Mouse (Mus musculus) T-cell, adult 2 months (primary cell): ENCODE results near the gene Spsb1.
A peak's percentile ranks its signal among the peaks of the same experiment; 100 is the strongest.

Source experiments
- DNase-seq: peaks from one replicate; pipeline ENCODE4 v3.0.0; 2022; ENCODE audit warnings: low spot score

Gene Spsb1

DNA sequence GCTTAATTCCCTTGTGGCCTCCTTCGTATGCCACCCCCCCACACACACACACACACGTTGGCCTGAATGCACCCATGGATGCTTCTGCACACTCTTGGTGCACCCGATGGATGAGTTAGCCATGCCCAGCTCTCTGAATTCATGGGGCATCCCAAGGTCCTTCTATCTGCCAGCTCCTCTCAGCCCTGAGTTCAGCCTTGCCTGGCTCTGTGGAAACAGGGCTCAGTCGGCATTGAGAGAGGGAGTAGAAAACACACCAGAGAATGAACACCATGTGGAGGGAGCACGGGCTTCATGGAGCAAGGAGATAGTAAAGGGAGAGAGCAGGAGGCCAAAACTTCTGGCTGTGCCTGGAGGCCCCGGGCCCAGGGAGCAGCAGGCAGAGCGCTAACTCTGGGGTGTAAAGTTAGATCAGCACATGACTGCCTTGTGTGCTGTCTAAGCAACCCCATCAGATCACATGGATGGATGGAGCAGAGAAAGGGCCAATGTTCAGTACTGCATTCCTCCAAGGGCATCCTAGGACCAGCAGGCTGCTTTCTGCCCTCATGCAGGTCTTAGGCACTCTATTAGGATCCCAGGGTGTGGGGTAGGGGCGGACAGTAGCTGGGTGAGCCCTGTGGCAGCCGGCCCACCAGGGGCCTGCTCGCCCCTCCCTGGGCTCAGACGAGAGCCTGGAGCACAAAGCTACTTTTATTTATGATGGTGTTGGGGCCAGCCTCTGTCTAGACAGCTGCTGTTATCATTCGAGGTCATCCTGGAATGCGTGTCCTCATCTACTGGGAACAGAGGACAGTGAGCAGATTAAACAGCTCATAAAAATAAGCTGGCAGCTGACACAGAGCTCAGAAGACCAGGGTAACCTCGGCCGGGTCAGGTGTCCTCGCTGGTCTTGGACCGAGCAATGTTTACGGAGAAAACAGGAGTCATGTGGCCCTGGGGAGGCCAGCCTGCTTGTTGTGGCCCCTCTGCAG, 68.3 kb downstream of the Spsb1 start:
- DNase-seq, result no peak

DNA sequence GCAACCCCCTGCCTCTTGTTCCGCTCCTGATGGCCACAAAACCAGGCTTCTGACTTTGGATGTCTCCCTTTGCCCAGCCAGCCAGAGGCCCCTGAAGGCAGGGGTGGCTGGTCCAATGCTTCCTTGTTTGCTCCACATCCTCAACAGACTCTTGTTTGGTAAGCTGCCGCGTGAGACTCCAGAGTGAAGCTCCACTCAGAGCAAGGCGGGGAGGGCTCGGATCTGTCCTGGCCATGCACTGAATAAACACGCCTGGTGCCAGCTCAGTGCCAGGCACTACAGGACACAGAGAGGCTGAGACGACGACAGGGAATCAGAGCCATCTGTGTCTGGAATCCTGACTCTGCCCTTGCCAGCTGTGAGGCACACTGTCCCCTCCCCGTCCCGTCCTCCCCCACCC, 70.9 kb downstream of the Spsb1 start:
- DNase-seq, result no peak

- no peak for DNase-seq
Measured at GRCm38 (mm10) chr4:149882139-149882916, 72.5 kb downstream of the Spsb1 start.

- no peak for DNase-seq
Measured at GRCm38 (mm10) chr4:149880908-149881307, 73.9 kb downstream of the Spsb1 start.

- DNase-seq, result peak; percentile 75
Measured at GRCm38 (mm10) chr4:149879980-149880379, 74.9 kb downstream of the Spsb1 start.

- no peak for DNase-seq
Measured at GRCm38 (mm10) chr4:149878021-149878449, 76.8 kb downstream of the Spsb1 start.

DNA sequence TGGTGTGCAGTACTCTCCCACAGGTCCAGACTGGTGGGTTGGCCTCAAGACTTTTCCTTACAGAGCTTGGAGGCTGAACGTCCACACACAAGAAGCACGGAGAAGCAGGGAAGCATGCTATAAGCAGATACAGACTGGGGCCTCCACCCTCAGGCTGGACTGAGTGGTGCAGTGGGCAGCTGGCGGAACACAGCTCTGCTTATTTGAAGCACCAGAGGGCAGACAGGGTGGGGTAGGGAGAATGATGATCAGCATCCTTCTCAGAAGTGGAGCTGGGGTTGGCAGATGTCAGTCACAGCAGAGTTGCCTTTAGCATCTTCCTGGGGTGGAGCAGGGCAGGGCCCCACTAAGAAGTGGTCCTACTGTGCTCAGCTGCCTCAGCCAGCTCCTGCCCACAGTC, 77.6 kb downstream of the Spsb1 start:
- DNase-seq, result no peak

GRCm38 (mm10) chr4:149876761-149877160, 78.1 kb downstream of the Spsb1 start:
- DNase-seq, result no peak

- no peak for DNase-seq
Measured at GRCm38 (mm10) chr4:149875986-149876501, 78.8 kb downstream of the Spsb1 start.

DNA sequence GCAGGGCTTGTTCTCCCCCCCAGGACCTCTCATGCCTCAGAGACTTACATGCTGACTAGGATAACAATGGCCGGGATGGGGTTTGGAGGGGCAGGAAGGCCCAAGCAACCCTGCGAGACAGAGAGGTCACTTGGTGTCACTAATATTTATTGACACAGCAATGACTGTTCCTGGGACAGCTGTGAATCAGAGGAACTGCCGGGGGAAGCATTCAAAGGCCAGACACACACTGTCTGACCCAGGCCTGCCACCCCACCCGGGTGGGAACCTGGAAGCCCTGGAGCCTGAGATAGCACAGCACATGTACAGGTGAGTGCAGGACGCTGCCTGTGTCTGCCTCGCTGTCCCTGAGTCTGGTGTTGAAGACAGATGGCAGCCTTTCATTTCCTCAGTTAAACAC, 79.5 kb downstream of the Spsb1 start:
- DNase-seq, result no peak

- peak; percentile 10 for DNase-seq
Measured at GRCm38 (mm10) chr4:149872236-149872635, 82.6 kb downstream of the Spsb1 start.

DNA sequence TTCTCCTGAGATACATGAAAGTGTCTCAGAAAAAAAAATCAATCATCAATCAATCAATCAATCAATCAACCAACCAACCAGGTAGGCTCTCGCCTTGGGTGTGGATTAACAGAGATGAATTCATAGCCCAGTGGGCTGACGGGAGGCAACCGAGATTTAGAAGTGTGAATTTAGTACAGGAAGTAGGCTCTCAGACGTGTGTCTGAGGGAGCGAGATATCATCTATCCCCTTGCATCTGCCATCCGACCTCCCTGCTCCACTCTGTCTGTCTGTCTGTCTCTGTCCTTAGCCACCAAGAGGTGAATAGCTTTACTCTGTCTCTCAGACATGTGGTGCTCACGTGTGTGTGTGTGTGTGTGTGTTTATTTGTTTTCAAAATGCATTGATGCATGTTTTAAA, 83.3 kb downstream of the Spsb1 start:
- peak; percentile 49 for DNase-seq

GRCm38 (mm10) chr4:149871014-149871413, 83.8 kb downstream of the Spsb1 start:
- DNase-seq, result no peak

- no peak for DNase-seq
Measured at GRCm38 (mm10) chr4:149870412-149870811, 84.4 kb downstream of the Spsb1 start.

GRCm38 (mm10) chr4:149868725-149869124, 86.1 kb downstream of the Spsb1 start:
- no peak for DNase-seq

DNA sequence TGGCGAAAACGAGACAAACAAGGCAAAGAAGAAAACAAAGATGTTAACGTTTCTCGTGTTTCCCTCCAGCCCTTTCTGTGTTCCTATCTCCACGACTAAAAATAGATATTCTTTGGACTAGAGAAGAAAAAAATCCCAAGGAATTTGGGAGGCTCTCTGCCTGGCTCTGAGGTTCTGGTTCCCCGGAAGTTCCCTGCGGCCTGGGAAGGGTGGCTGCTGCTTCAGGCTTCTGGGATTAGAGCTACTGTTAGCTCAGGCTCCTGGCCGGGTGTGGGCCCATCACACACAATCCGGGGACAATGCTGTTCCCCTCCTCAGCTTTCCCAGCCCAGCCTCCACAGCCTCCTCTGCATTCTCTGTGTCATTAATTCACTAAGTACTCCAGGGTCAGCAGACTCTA, 86.8 kb downstream of the Spsb1 start:
- DNase-seq, result no peak

DNA sequence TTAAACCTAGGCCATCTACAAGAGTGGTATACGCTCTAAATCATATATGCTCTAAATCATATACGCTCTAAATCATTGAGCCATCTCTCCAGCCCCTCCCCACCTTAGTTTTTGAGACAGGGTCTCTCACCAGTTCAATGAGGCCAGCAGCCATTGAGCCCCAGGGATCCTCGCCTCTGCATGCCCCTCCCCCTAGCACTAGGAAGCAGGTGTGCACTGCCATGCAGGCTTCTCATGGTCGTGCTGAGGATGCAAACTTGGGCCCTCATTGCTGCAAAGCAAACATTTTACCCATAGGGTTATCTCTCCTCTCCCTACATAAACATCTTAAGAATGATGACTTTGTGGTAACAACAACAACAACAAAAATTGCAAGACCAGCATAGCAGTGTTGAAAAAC, 87.5 kb downstream of the Spsb1 start:
- no peak for DNase-seq

GRCm38 (mm10) chr4:149864395-149864794, 90.4 kb downstream of the Spsb1 start:
- no peak for DNase-seq

DNA sequence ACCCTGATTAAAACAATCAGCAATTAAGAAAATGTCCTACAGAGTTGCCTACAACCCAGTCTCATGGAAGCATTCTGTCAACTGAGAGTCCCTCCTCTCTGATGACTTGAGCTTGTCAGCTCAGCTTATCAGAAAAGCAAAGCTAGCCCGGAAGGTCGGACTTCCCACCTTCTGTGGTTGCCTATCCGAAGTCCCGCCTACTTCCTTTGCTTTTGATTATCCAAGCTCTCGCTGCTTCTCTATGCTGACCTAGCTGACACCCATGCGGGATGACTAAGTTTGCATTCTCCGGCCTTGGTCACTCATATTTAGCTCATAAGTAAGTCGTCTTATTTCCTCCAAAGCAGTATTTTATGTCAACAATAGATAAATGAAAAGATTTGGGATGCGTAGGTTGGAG, 91.3 kb downstream of the Spsb1 start:
- DNase-seq, result peak; percentile 8

DNA sequence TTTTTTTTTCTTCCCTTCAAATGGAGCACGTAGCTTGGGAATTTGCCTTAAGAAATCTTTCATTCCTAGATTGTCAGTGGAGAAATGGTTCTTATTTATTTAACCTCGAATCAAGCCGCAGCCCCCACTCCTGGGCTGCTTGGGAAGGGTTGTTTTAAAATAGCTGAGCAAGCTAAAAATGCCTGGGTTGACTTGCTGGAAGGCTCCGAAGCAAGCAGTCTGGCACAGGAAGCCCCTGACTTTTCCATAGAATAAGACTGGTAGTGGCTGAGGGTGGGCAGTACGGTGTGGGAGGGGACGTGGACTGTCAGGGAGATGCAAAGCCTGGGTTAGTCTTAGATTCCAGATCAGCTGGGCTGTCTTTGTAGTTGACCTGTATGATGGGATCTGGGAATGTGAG, 94.5 kb downstream of the Spsb1 start:
- no peak for DNase-seq

DNA sequence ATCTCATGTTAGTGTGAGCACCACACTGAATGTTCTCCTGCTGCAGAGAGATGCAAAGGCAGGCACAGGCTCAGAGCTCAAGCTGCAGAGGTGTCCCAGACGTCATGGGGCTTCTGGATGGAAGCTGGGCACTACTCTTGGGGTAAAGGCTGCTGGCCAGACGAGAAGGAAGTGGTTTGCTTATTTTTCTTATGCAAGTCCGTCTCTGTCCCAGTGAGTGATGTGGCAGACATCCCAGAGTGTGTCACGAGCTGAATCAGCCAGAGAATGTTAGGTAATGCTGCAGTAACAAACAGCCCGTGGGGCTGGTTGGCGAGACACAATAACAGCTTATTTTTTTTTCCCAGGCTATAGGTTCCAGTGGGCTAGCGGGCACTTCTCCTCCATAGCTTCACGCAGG, 96.3 kb downstream of the Spsb1 start:
- DNase-seq, result no peak

GRCm38 (mm10) chr4:149858097-149858496, 96.7 kb downstream of the Spsb1 start:
- DNase-seq, result no peak

DNA sequence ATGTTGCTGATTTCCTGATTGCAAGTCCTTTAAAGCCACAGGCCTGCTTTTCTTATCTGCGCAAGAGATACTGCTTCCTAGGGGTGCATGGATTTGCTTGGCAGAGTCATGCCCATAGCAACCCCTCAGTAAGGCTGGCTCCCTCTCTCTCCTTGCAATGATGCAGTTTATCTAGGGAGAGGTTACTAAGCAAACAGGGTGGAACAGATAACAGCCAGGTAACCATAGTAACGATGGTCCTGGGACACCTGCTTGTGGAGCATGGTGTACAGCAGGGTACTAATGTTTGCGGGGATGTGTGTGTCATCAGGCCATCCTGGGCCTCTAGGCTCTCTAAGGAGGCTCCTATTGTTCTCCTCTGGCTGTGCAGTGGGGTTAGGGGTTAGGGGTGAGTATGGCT, 97.2 kb downstream of the Spsb1 start:
- no peak for DNase-seq
